22 mouse cellular contexts compared by ENCODE assay signal in the genomic region with DNA sequence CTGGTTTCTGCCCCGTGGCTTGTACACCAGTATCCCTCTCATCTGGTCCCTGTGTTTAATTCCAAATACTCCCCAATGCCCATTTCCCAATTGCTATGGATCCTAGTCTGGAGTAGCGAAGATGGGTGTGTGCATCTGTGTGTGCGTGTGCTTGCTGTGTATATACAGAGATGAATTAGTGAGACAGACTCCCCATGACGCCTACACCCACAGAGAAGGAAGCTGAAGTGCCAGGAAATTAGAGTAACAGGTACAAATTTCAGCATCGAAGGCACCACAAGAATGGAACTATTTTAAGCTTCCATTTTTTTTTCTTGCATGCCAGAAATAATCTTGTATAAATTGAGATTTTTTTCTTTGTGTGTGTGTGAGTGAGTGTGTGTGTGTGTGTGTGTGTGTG. TPM values are rescaled to one million over a fixed set of nuclear protein-coding genes. Genes with fewer than 3 reads are reported as not detected.
"Had no signal": no experiment of that assay in that cellular context is flagged by ENCODE, and none has a peak within 500 bp of the region (broad histone marks: within the 10 kb centered on the region; RNA-seq: fewer than 3 reads in every experiment).

No protein-coding gene starts in this region.

- H3K4me3 ChIP-seq: liver, embryonic 15.5 days; lung, embryonic 15.5 days; megakaryocyte, embryonic 14.5 days; midbrain, embryonic 12.5 days; midbrain, embryonic 15.5 days; neural tube, embryonic 12.5 days; stomach, embryonic 15.5 days had no signal

- ATAC-seq: liver, postnatal 0 days; lung, postnatal 0 days; midbrain, embryonic 15.5 days had no signal

- H3K9ac ChIP-seq: liver, embryonic 15.5 days; liver, postnatal 0 days; lung, embryonic 15.5 days; midbrain, embryonic 12.5 days; midbrain, embryonic 15.5 days; neural tube, embryonic 12.5 days; stomach, embryonic 15.5 days had no signal

- H3K4me2 ChIP-seq: liver, embryonic 15.5 days; lung, embryonic 15.5 days; midbrain, embryonic 12.5 days; midbrain, embryonic 15.5 days; neural tube, embryonic 12.5 days; stomach, embryonic 15.5 days had no signal

- H3K27me3 ChIP-seq: liver, embryonic 15.5 days; lung, embryonic 15.5 days; midbrain, embryonic 12.5 days; midbrain, embryonic 15.5 days; neural tube, embryonic 12.5 days; stomach, embryonic 15.5 days had no signal

- H3K9me3 ChIP-seq: liver, embryonic 15.5 days; lung, embryonic 15.5 days; megakaryocyte, embryonic 14.5 days; midbrain, embryonic 12.5 days; midbrain, embryonic 15.5 days; neural tube, embryonic 12.5 days; stomach, embryonic 15.5 days had no signal

- DNase-seq: liver, postnatal 0 days; lung, adult 2 months; lung, postnatal 14 days; lung, postnatal 36 days; thymus, adult 2 months; thymus, postnatal 25 days; thymus, postnatal 4 days had no signal

- H3K27ac ChIP-seq: liver, embryonic 15.5 days; lung, embryonic 15.5 days; macrophage; midbrain, embryonic 12.5 days; midbrain, embryonic 15.5 days; neural tube, embryonic 12.5 days; stomach, embryonic 15.5 days; stomach, postnatal 0 days had no signal

- H3K36me3 ChIP-seq: liver, embryonic 15.5 days; stomach, embryonic 15.5 days had no signal

- H3K4me1 ChIP-seq: midbrain, embryonic 12.5 days; midbrain, embryonic 15.5 days; neural tube, embryonic 12.5 days; stomach, embryonic 15.5 days had no signal

RNA-seq across cellular contexts. Expression of a gene that starts 9.6 kb away (rescaled TPM):
- polyA plus RNA-seq: liver, embryonic 15.5 days; liver, postnatal 0 days; lung, adult 2 months; lung, embryonic 15.5 days; lung, postnatal 0 days; macrophage; midbrain, embryonic 12.5 days; midbrain, embryonic 15.5 days; midbrain, postnatal 0 days; neural tube, embryonic 12.5 days; neural tube, embryonic 14.5 days; spleen, adult 2 months; stomach, embryonic 15.5 days; stomach, postnatal 0 days; testis, adult 2 months; thymus, adult 2 months; urinary bladder, adult 2 months had no signal

RNA-seq across cellular contexts. Expression of a gene that starts 19.0 kb away (rescaled TPM):
- polyA plus RNA-seq: liver, embryonic 15.5 days; liver, postnatal 0 days; lung, embryonic 15.5 days; macrophage; midbrain, embryonic 12.5 days; midbrain, embryonic 15.5 days; midbrain, postnatal 0 days; neural tube, embryonic 12.5 days; neural tube, embryonic 14.5 days; spleen, adult 2 months; stomach, embryonic 15.5 days; stomach, postnatal 0 days; testis, adult 2 months; thymus, adult 2 months; urinary bladder, adult 2 months had no signal

RNA-seq across cellular contexts. Expression of a gene that starts 22.1 kb away (rescaled TPM):
- polyA plus RNA-seq: spleen, adult 2 months had no signal
